In the genomic region with DNA sequence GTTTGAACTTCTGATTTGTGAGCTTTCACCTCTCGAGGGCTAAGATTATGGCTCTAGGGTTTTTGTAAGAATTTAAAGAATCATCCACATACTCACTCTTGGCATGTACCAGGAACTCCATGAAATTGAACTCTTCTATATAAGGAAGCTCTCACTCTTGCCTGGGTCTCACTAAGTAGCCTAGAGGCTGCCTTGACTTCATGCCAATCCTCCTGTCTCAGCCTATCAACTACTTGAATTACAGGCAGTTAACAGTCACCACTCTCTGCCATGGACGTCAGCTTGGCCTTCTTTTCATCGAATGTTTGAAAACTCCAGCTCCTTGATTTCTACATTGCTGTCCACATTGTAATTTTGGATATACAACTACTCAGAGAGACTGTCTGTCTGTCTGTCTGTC, we compare ENCODE assay signal across 27 mouse cellular contexts. TPM values are rescaled to one million over a fixed set of nuclear protein-coding genes. Genes with fewer than 3 reads are reported as not detected.
"Had no signal": no experiment of that assay in that cellular context is flagged by ENCODE, and none has a peak within 500 bp of the region (broad histone marks: within the 10 kb centered on the region; RNA-seq: fewer than 3 reads in every experiment).

No protein-coding gene starts in this region.

- H3K9ac ChIP-seq: liver, embryonic 14.5 days; lung, embryonic 14.5 days; neural tube, embryonic 13.5 days; neural tube, embryonic 15.5 days had no signal

- H3K27me3 ChIP-seq: neural tube, embryonic 13.5 days; neural tube, embryonic 15.5 days had no signal

- H3K27ac ChIP-seq: liver, embryonic 14.5 days; midbrain, embryonic 10.5 days; neural tube, embryonic 13.5 days; neural tube, embryonic 15.5 days had no signal

- H3K4me2 ChIP-seq: lung, embryonic 14.5 days; neural tube, embryonic 13.5 days; neural tube, embryonic 15.5 days had no signal

- DNase-seq: lung, adult 18-20 months; lung, embryonic 14.5 days; lung, postnatal 10 days; lung, postnatal 4 days; midbrain, embryonic 14.5 days; retina, postnatal 1 day; right cerebral cortex, adult 18-20 months; right cerebral cortex, postnatal 25 days; right cerebral cortex, postnatal 4 days; spleen, adult 18-20 months; thymus, adult 18-20 months; thymus, postnatal 14 days; thymus, postnatal 36 days had no signal

- ATAC-seq: midbrain, embryonic 16.5 days had no signal

- H3K9me3 ChIP-seq: midbrain, embryonic 10.5 days; neural tube, embryonic 13.5 days; neural tube, embryonic 15.5 days had no signal

- H3K4me3 ChIP-seq: midbrain, embryonic 10.5 days; myocyte; neural tube, embryonic 13.5 days; neural tube, embryonic 15.5 days had no signal

- H3K36me3 ChIP-seq: midbrain, embryonic 10.5 days; neural tube, embryonic 13.5 days; neural tube, embryonic 15.5 days had no signal

RNA-seq across cellular contexts. Expression of gene Mgat4e, which starts 2.9 kb away (rescaled TPM):
- total RNA-seq: megakaryocyte, adult 5-6 weeks; megakaryocyte-erythroid progenitor cell, adult 5-6 weeks had no signal
- polyA plus RNA-seq: liver, embryonic 14.5 days; liver, embryonic 16.5 days; lung, embryonic 14.5 days; lung, embryonic 16.5 days; midbrain, embryonic 10.5 days; midbrain, embryonic 14.5 days; midbrain, embryonic 16.5 days; myocyte; neural tube, embryonic 11.5 days; neural tube, embryonic 13.5 days; neural tube, embryonic 15.5 days; small intestine, adult 2 months; stomach, embryonic 14.5 days; thymus, postnatal 0 days had no signal
